Mouse (Mus musculus): ENCODE measurements around the gene Dedd2.

- TF ChIP-seq CTCF (IDR thresholded peaks at IDR 0.05; ENCODE audit: low read depth, low read length) (no peak), POLR2A (IDR thresholded peaks at IDR 0.05; ENCODE audit: borderline replicate concordance, low read depth, low read length) (no peak)
Observed at GRCm38 (mm10) chr7:25232101-25232648, 11.8 kb upstream of the Dedd2 start.
